Mouse (Mus musculus): ENCODE data around the gene Slc24a5. TPM values are rescaled to one million over a fixed set of nuclear protein-coding genes. Genes with fewer than 3 reads are reported as not detected.
A peak's percentile ranks its signal among the peaks of the same experiment; 100 is the strongest.

Gene Slc24a5
- polyA plus RNA-seq (2014; fragmentation: Nextera tagmentation; extraction: Ambion mirVana): 3.9 and 7.4 TPM in 2 replicates

DNA sequence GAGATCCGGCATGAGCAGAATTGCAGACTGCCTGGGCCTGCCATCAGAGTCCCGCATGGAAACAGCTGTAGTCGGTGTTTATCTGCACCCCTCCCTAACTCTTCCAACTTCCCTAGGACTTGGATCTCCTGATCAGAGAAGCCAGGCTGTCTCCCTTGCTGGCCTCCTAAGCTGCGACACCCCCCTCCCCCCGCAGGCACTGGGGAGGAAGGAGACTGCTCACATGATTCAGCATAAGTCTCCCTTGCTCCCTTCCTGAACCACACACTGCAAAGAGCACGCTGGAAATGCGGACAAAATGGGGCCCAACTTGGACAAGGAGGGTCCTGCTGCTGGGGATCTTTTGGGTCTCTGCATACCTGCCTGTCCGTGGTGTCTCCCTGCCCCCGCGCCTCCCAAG lies at the start of gene Slc24a5:
TSS of gene Slc24a5 (plus strand) at position 231 of the 400 bp plus-strand sequence.
- no peaks in the 10 kb centered on the region for H3K36me3 ChIP-seq (ENCODE audit: control insufficient read depth, insufficient read depth, low read length)
- H3K27ac ChIP-seq (ENCODE audit: low read depth, low read length): no peak within 1 kb of the TSS
- no peak within 1 kb of the TSS for H3K4me3 ChIP-seq (ENCODE audit: low read length)
- H3K4me1 ChIP-seq (ENCODE audit: control insufficient read depth, insufficient read depth, low read length): no peaks in the 10 kb centered on the region
- H3K9me3 ChIP-seq (ENCODE audit: control insufficient read depth, low read length): no peaks in the 10 kb centered on the region
- ATAC-seq (ENCODE audit: low FRiP score, low TSS enrichment): peak; percentile 28; the same call in 1 of the 2 replicates
- H3K27me3 ChIP-seq (ENCODE audit: control insufficient read depth, insufficient read depth, low read length): no peaks in the 10 kb centered on the region
- H3K4me2 ChIP-seq (replicated peaks; ENCODE audit: low read depth, low read length): no peak within 1 kb of the TSS
- H3K9ac ChIP-seq (ENCODE audit: low read depth, low read length): no peak within 1 kb of the TSS
- 67% methylated on average over 10 of the region's 10 CpGs for WGBS

DNA sequence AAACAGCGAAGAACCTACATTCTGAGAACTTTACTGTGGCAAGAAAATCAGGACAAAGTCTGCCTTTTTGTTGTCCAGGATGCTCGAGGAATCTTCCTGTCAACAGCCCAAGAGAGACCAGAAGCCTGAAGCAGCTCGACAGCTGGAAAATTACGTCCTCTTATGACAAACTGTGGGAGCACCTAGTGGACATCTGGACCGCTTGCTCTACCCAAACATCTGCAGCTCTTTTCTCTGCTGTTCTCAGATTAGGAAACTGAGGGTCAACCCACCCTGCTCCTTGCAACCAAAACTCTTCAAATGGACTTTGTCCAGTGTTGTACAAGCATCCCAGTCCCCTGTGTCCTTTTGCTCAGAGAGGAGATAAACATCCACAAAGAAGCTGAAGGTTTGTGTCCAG lies 43.5 kb upstream of the Slc24a5 start:
- H3K36me3 ChIP-seq (ENCODE audit: control insufficient read depth, insufficient read depth, low read length): no peaks in the 10 kb centered on the region
- no peak overlapping the region for H3K27ac ChIP-seq (ENCODE audit: low read depth, low read length)
- no peaks in the 10 kb centered on the region for H3K9me3 ChIP-seq (ENCODE audit: control insufficient read depth, low read length)
- H3K9ac ChIP-seq (ENCODE audit: low read depth, low read length): no peak overlapping the region
- 44% methylated on average over 5 of the region's 5 CpGs for whole genome bisulfite sequencing
- no peaks in the 10 kb centered on the region for H3K27me3 ChIP-seq (ENCODE audit: control insufficient read depth, insufficient read depth, low read length)
- H3K4me1 ChIP-seq (ENCODE audit: control insufficient read depth, insufficient read depth, low read length): no peaks in the 10 kb centered on the region
- no peak overlapping the region for H3K4me3 ChIP-seq (ENCODE audit: low read length)
- no peak overlapping the region for H3K4me2 ChIP-seq (replicated peaks; ENCODE audit: low read depth, low read length)
- ATAC-seq (ENCODE audit: low FRiP score, low TSS enrichment): no peak

DNA sequence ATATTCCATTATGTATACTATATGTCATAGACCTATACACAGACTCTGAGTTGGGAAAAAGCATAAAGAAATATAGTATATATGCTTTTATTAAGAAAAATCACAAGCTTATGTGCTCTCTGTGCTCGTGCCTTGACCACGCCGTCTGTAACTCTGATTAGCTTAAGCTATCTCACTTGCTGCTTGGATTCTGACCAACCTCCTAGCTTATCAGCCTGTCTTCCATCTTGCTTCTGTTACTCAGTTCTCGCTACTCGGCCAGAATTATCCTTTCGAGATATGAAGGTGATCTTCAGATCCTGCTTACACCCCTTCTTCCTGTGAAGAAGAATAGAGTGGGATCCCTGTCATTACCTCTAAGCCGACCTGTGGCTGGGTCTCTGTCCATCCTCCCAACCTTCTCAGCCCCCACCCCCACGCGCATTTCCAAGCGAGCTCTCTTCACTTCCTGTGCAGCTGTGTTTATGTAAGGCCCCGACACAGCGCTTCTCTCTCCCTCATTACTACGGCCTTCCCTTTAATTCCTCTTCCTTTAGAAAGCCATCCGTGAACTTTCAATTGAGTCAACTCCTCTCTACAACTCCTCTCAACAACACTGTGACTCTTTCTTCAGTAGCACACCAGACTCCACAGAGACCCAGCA lies 41.4 kb upstream of the Slc24a5 start:
- Histone ChIP-seq H3K36me3 (ENCODE audit: control insufficient read depth, insufficient read depth, low read length) (no peaks in the 10 kb centered on the region), H3K27ac (ENCODE audit: low read depth, low read length) (no peak overlapping the region), H3K9ac (ENCODE audit: low read depth, low read length) (no peak overlapping the region), H3K4me3 (ENCODE audit: low read length) (no peak overlapping the region), H3K27me3 (ENCODE audit: control insufficient read depth, insufficient read depth, low read length) (no peaks in the 10 kb centered on the region), H3K4me1 (ENCODE audit: control insufficient read depth, insufficient read depth, low read length) (no peaks in the 10 kb centered on the region), H3K4me2 (replicated peaks; ENCODE audit: low read depth, low read length) (peak overlapping the region; percentile 15; the same call in 1 of the 2 replicates), H3K9me3 (ENCODE audit: control insufficient read depth, low read length) (no peaks in the 10 kb centered on the region)
- ATAC-seq (ENCODE audit: low FRiP score, low TSS enrichment): 0 out of 2 replicates have a peak, but pooled peaks have one; percentile 45
- WGBS: 33% methylated on average over 14 of the region's 14 CpGs

DNA sequence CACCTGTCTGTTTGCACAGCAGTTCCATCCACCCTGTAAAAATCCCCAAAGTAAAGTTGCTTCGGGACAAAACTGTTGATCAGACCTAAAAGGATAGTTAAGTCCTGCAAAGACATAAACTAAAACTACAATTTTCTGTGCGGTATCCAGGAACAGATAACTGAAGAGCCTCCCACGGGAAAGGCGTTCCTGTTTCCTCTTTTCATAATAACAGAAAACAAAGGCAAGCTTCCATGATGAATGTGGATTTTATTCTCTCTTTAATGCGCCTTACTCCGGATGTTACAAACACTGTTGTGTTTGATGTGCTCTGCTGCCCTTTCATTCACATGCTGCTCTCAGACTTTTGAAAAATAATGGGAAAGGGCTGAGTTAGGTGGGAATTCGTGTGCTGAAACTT lies 37.3 kb upstream of the Slc24a5 start:
- H3K9me3 ChIP-seq (ENCODE audit: control insufficient read depth, low read length): no peaks in the 10 kb centered on the region
- H3K27ac ChIP-seq (ENCODE audit: low read depth, low read length): no peak overlapping the region
- H3K4me2 ChIP-seq (replicated peaks; ENCODE audit: low read depth, low read length): no peak overlapping the region
- WGBS: 75% methylated on average over 7 of the region's 7 CpGs
- no peaks in the 10 kb centered on the region for H3K36me3 ChIP-seq (ENCODE audit: control insufficient read depth, insufficient read depth, low read length)
- H3K4me3 ChIP-seq (ENCODE audit: low read length): no peak overlapping the region
- H3K4me1 ChIP-seq (ENCODE audit: control insufficient read depth, insufficient read depth, low read length): peaks cover 9% of the 10 kb centered on the region; the same call in 1 of the 2 replicates
- ATAC-seq (ENCODE audit: low FRiP score, low TSS enrichment): no peak
- no peak overlapping the region for H3K9ac ChIP-seq (ENCODE audit: low read depth, low read length)
- H3K27me3 ChIP-seq (ENCODE audit: control insufficient read depth, insufficient read depth, low read length): no peaks in the 10 kb centered on the region

DNA sequence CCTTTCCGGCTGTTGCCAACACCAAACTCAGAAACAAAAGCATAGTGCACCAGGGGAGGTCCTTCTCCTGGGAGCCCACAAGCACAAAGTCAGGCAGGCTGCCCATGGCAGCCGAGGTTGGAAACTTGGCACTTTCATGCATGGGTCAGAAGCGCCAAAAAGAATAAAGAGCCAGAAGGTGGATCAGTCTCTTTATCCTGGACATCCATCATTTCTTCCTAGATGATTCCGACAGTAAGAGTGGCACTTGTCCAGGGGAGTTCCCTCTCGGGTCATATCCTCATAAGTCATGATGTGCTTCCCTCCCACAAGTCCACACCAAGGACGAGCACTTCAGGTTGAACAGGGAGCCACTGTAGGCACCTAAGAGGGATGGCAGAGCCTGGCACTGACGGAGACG lies 36.8 kb upstream of the Slc24a5 start:
- Histone ChIP-seq H3K36me3 (ENCODE audit: control insufficient read depth, insufficient read depth, low read length) (no peaks in the 10 kb centered on the region), H3K27me3 (ENCODE audit: control insufficient read depth, insufficient read depth, low read length) (no peaks in the 10 kb centered on the region), H3K4me3 (ENCODE audit: low read length) (no peak overlapping the region), H3K9ac (ENCODE audit: low read depth, low read length) (no peak overlapping the region), H3K27ac (ENCODE audit: low read depth, low read length) (no peak overlapping the region), H3K4me2 (replicated peaks; ENCODE audit: low read depth, low read length) (no peak overlapping the region), H3K9me3 (ENCODE audit: control insufficient read depth, low read length) (no peaks in the 10 kb centered on the region), H3K4me1 (ENCODE audit: control insufficient read depth, insufficient read depth, low read length) (peaks cover 9% of the 10 kb centered on the region; the same call in 1 of the 2 replicates)
- ATAC-seq (ENCODE audit: low FRiP score, low TSS enrichment): no peak
- 74% methylated on average over 8 of the region's 8 CpGs for WGBS

DNA sequence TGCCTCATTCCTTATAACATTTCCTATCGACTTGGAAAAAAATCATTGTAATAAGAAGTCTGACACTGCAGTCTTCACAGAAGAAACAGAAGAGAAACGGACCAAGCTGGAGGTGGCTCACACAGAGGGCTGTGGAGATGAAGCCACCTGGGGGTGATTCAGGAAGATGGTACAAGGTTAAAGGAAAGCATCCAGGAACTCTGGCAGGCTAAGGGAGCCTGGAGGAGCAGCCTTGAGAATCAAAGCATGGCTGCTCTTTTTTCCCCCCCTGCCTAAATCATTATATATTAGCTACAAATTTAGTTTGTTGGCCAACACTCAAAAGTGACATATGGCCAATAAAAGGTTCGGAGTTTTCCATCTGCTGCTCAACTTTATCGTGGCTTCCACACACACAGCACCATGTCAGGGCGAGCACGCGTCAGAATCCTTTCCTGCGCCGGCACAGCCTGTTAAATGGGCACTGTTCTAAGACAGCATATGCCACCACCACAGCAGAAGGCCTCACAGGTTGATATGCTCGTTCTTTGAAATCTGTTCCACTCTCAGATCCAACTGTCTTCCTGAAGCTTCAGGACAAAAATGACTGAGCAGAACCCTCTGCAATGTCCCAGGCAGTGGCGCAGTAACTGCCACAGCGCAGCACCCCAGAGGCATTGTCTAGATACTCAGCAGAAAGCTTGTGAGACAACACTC lies 36.2 kb upstream of the Slc24a5 start:
- H3K4me2 ChIP-seq (replicated peaks; ENCODE audit: low read depth, low read length): no peak overlapping the region
- H3K36me3 ChIP-seq (ENCODE audit: control insufficient read depth, insufficient read depth, low read length): no peaks in the 10 kb centered on the region
- 83% methylated on average over 12 of the region's 12 CpGs for WGBS
- no peak for ATAC-seq (ENCODE audit: low FRiP score, low TSS enrichment)
- no peaks in the 10 kb centered on the region for H3K9me3 ChIP-seq (ENCODE audit: control insufficient read depth, low read length)
- H3K27ac ChIP-seq (ENCODE audit: low read depth, low read length): no peak overlapping the region
- H3K4me1 ChIP-seq (ENCODE audit: control insufficient read depth, insufficient read depth, low read length): peaks cover 9% of the 10 kb centered on the region; the same call in 1 of the 2 replicates
- H3K9ac ChIP-seq (ENCODE audit: low read depth, low read length): no peak overlapping the region
- no peak overlapping the region for H3K4me3 ChIP-seq (ENCODE audit: low read length)
- no peaks in the 10 kb centered on the region for H3K27me3 ChIP-seq (ENCODE audit: control insufficient read depth, insufficient read depth, low read length)

DNA sequence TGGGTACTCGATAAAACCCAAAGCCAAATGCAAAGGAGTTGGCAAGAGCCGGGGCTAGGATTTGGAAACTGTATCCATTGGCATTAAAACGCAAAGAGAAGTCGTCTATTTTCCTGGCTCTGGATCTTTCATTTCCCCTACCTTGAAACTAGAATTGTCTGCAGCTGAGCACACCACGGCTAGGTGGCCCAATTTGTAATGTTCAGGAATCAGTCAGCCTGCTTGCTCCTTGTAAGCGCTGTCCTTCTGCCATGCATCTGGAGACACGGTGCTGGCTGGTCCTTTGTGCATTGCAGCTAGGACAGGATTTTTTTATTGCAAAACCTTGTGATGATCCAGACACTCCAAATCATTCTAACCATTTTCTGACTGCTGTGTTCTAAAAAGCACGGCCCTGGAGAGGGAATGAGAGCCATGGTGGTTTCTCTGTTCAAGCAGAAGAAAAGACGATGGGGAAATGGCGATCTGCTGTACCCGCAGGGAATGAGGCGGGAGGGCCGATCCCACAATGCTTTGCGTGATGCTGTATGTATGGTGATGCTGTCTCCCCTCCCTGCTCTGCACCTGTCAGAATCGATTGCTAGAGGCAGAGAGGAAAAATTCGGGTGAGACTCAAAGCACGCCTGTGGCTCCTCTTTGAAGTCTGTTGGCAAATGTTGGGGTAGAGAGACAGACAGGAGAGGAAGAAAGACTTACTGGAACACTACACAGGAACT lies 35.5 kb upstream of the Slc24a5 start:
- H3K9ac ChIP-seq (ENCODE audit: low read depth, low read length): no peak overlapping the region
- ATAC-seq (ENCODE audit: low FRiP score, low TSS enrichment): no peak
- no peak overlapping the region for H3K27ac ChIP-seq (ENCODE audit: low read depth, low read length)

GRCm38 (mm10) chr2:125033042-125033743 lies 34.7 kb upstream of the Slc24a5 start:
- H3K4me2 ChIP-seq (replicated peaks; ENCODE audit: low read depth, low read length): no peak overlapping the region
- H3K27me3 ChIP-seq (ENCODE audit: control insufficient read depth, insufficient read depth, low read length): no peaks in the 10 kb centered on the region
- WGBS: 44% methylated on average over 10 of the region's 10 CpGs
- H3K27ac ChIP-seq (ENCODE audit: low read depth, low read length): 0 out of 2 replicates have a peak overlapping the region, but pooled peaks have one; percentile 1
- no peak overlapping the region for H3K4me3 ChIP-seq (ENCODE audit: low read length)
- no peaks in the 10 kb centered on the region for H3K9me3 ChIP-seq (ENCODE audit: control insufficient read depth, low read length)
- ATAC-seq (ENCODE audit: low FRiP score, low TSS enrichment): peak; percentile 69; the same call in 1 of the 2 replicates
- H3K36me3 ChIP-seq (ENCODE audit: control insufficient read depth, insufficient read depth, low read length): no peaks in the 10 kb centered on the region
- no peak overlapping the region for H3K9ac ChIP-seq (ENCODE audit: low read depth, low read length)
- H3K4me1 ChIP-seq (ENCODE audit: control insufficient read depth, insufficient read depth, low read length): peaks cover 9% of the 10 kb centered on the region; the same call in 1 of the 2 replicates

More for the DNA sequence above, 35.5 kb upstream of the Slc24a5 start:
- H3K27me3 ChIP-seq (ENCODE audit: control insufficient read depth, insufficient read depth, low read length): no peaks in the 10 kb centered on the region
- no peaks in the 10 kb centered on the region for H3K36me3 ChIP-seq (ENCODE audit: control insufficient read depth, insufficient read depth, low read length)
- WGBS: 79% methylated on average over 17 of the region's 17 CpGs
- no peaks in the 10 kb centered on the region for H3K9me3 ChIP-seq (ENCODE audit: control insufficient read depth, low read length)
- H3K4me1 ChIP-seq (ENCODE audit: control insufficient read depth, insufficient read depth, low read length): peaks cover 9% of the 10 kb centered on the region; the same call in 1 of the 2 replicates
- no peak overlapping the region for H3K4me3 ChIP-seq (ENCODE audit: low read length)
- H3K4me2 ChIP-seq (replicated peaks; ENCODE audit: low read depth, low read length): no peak overlapping the region

All from kidney, embryonic 14.5 days (tissue).